21 mouse cellular contexts compared by ENCODE assay signal in genomic region chr13:48015296-48015695, GRCm38 (mm10).
DNase-seq lines count a peak whose midpoint lies in the region; ATAC-seq and TF ChIP-seq lines count a peak whose summit lies in the region.
"Had no signal": no experiment of that assay in that cellular context is flagged by ENCODE, and none has a peak within 500 bp of the region (broad histone marks: within the 10 kb centered on the region; RNA-seq: fewer than 3 reads in every experiment).

No protein-coding gene starts in this region.

- POLR2A ChIA-PET in Patski (lab: Charles Lee): no interaction called here

- in situ Hi-C loops in Patski (cut with MboI; ENCODE audit: low pct_unique_long_range_greater_than_20kb): loop anchor here (25.0 kb wide), 1 partner anchor 447 kb away; no protein-coding TSS in a partner anchor

- WGBS in lung, embryonic 14.5 days: 81% methylated on average over 4 of the region's 4 CpGs

- H3K4me3 ChIP-seq in gastrocnemius, adult 2 months: no peak overlapping the region
- no peak overlapping the region for H3K4me3 ChIP-seq in lung, embryonic 14.5 days (ENCODE audit: low read depth, low read length)
- no peak overlapping the region for H3K4me3 ChIP-seq in E14TG2a.4 (replicated peaks; ENCODE audit: low read length)
- H3K4me3 ChIP-seq: heart, embryonic 10.5 days; hindbrain, embryonic 15.5 days; kidney, embryonic 15.5 days; neural tube, embryonic 12.5 days had no signal

- H3K4me2 ChIP-seq in lung, embryonic 14.5 days: no peak overlapping the region
- H3K4me2 ChIP-seq: hindbrain, embryonic 15.5 days; kidney, embryonic 15.5 days; neural tube, embryonic 12.5 days had no signal

- H3K9me3 ChIP-seq in lung, embryonic 14.5 days (ENCODE audit: low read depth, low read length): no peaks in the 10 kb centered on the region
- H3K9me3 ChIP-seq in E14TG2a.4 (ENCODE audit: low read length): no peaks in the 10 kb centered on the region
- H3K9me3 ChIP-seq: heart, embryonic 10.5 days; hindbrain, embryonic 15.5 days; kidney, embryonic 15.5 days; neural tube, embryonic 12.5 days had no signal

- intact Hi-C loops in gastrocnemius, adult 2 months (cut with DNase I): no loop called here

- no peak for ATAC-seq in lung, embryonic 14.5 days (ENCODE audit: insufficient read depth)
- no peak for ATAC-seq in Patski
- ATAC-seq: intestine, embryonic 16.5 days had no signal

- no peaks in the 10 kb centered on the region for H3K4me1 ChIP-seq in lung, embryonic 14.5 days (ENCODE audit: insufficient read depth)
- H3K4me1 ChIP-seq in E14TG2a.4 (replicated peaks; ENCODE audit: low read depth, low read length): peaks cover 23% of the 10 kb centered on the region
- H3K4me1 ChIP-seq: hindbrain, embryonic 15.5 days had no signal

- CTCF ChIA-PET in Patski (lab: Charles Lee): no interaction called here

- H3K27ac ChIP-seq in gastrocnemius, adult 2 months: no peak overlapping the region
- no peak overlapping the region for H3K27ac ChIP-seq in lung, embryonic 14.5 days (ENCODE audit: low read depth)
- H3K27ac ChIP-seq: heart, embryonic 10.5 days; hindbrain, embryonic 15.5 days; kidney, embryonic 15.5 days; neural tube, embryonic 12.5 days had no signal

- H3K27me3 ChIP-seq in lung, embryonic 14.5 days (ENCODE audit: insufficient read depth, low read length): no peaks in the 10 kb centered on the region
- no peaks in the 10 kb centered on the region for H3K27me3 ChIP-seq in E14TG2a.4 (ENCODE audit: insufficient read depth, low read length)
- H3K27me3 ChIP-seq in Patski: no peaks in the 10 kb centered on the region
- H3K27me3 ChIP-seq: hindbrain, embryonic 15.5 days; kidney, embryonic 15.5 days; neural tube, embryonic 12.5 days had no signal

- TF ChIP-seq CTCF in gastrocnemius, adult 2 months (IDR thresholded peaks at IDR 0.05): peak; percentile 15; the same call in 1 of the 2 replicates
- peak; percentile 35 for TF ChIP-seq CTCF in lung, embryonic 14.5 days (IDR thresholded peaks at IDR 0.05; ENCODE audit: low read depth)
- TF ChIP-seq CTCF in E14TG2a.4 (conservative IDR thresholded peaks at IDR 0.05; ENCODE audit: low read length): peak; percentile 41
- peak; percentile 37 for TF ChIP-seq CTCF in Patski (IDR thresholded peaks at IDR 0.05)

- H3K9ac ChIP-seq in lung, embryonic 14.5 days: no peak overlapping the region
- H3K9ac ChIP-seq: hindbrain, embryonic 15.5 days; kidney, embryonic 15.5 days; neural tube, embryonic 12.5 days had no signal

- no peak for DNase-seq in gastrocnemius, adult 2 months
- DNase-seq in gastrocnemius, postnatal 10 days: no peak
- peak; percentile 30 for DNase-seq in lung, embryonic 14.5 days
- no peak for DNase-seq in lung, postnatal 10 days
- DNase-seq in Patski (ENCODE audit: low read depth, low spot score): no peak
- DNase-seq in cerebellum, adult 9-11 months: no peak
- DNase-seq in liver: no peak
- DNase-seq: adrenal gland, adult 2 months; cerebellum, adult 2 months; gastrocnemius, postnatal 14 days; heart, postnatal 14 days; layer of hippocampus, postnatal 36 days; lung, postnatal 36 days; thymus, postnatal 14 days had no signal

- H3K36me3 ChIP-seq in lung, embryonic 14.5 days (ENCODE audit: insufficient read depth): no peaks in the 10 kb centered on the region
- H3K36me3 ChIP-seq in E14TG2a.4 (ENCODE audit: insufficient read depth, low read length): no peaks in the 10 kb centered on the region
- H3K36me3 ChIP-seq: G1E; heart, embryonic 10.5 days; hindbrain, embryonic 15.5 days; kidney, embryonic 15.5 days; neural tube, embryonic 12.5 days had no signal
